Mouse (Mus musculus) brain, embryonic 14.5 days (tissue): ENCODE results near the gene 2610528A11Rik. TPM values are rescaled to one million over a fixed set of nuclear protein-coding genes. Genes with fewer than 3 reads are reported as not detected.

Source experiments
- DNase-seq: peaks from one replicate; pipeline ENCODE4 v3.0.0-alpha.2; 2011; ENCODE audit warnings: low read depth
- CTCF ChIP-seq: fragments of 200-500 bp; IDR thresholded peaks from 2 replicates; pipeline ENCODE4 v1.5.1; 2012; ENCODE audit warnings: inconsistent platforms, mild to moderate bottlenecking, moderate library complexity, borderline replicate concordance; ENCODE audit not compliant: insufficient read depth, insufficient read length; ENCODE audit errors: extremely low read depth
- POLR2A ChIP-seq: fragments of 200-500 bp; IDR thresholded peaks from 2 replicates; pipeline ENCODE4 v1.6.1; 2012; ENCODE audit warnings: mild to moderate bottlenecking, inconsistent platforms, borderline replicate concordance; ENCODE audit not compliant: poor library complexity, insufficient read depth, insufficient read length, severe bottlenecking; ENCODE audit errors: extremely low read depth
- polyA plus RNA-seq: library from polyadenylated mRNA; depleted of rRNA; stranded (reverse); fragments of >200 nt; gene quantifications from 2 replicates; pipeline ENCODE4 v1.2.3, GENCODE M21; 2012

2610528A11Rik gene
- polyA plus RNA-seq, 1 experiment: 0.31 TPM

DNA sequence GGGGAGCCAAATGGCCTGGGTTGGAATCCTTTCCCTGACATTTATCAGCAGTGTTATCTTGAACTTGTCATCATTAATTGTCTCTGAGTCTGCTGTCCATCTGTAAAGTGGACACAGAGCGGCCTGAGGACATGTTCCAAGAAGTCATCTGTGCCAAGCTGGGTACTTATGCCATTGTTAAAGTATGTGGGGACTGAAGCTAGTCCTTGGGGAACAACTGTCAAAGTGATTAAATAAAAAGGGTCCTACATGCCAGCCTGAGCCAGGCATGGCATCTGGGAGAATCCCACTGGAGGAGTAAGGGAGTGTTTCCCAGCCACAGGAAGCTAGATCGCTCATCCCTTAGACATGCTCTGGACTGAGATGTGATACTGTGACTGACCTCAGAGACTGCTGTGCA lies 3.4 kb downstream of the 2610528A11Rik start:
- TF ChIP-seq CTCF (no peak), POLR2A (no peak)
- no peak for DNase-seq

- DNase-seq: no peak
- TF ChIP-seq CTCF (no peak), POLR2A (no peak)
Measured at GRCm38 (mm10) chr14:37109975-37110374, 3.8 kb downstream of the 2610528A11Rik start.

GRCm38 (mm10) chr14:37109460-37109859 lies 4.4 kb downstream of the 2610528A11Rik start:
- TF ChIP-seq POLR2A (no peak), CTCF (no peak)
- DNase-seq: no peak

- peak; percentile 8 for DNase-seq
Measured at GRCm38 (mm10) chr14:37105846-37106245, 8.0 kb downstream of the 2610528A11Rik start.

GRCm38 (mm10) chr14:37104747-37105146 lies 9.1 kb downstream of the 2610528A11Rik start:
- peak; percentile 35 for DNase-seq
- TF ChIP-seq POLR2A: no peak
- no peak for TF ChIP-seq CTCF

More at GRCm38 (mm10) chr14:37105846-37106245, 8.0 kb downstream of the 2610528A11Rik start:
- no peak for TF ChIP-seq POLR2A
- TF ChIP-seq CTCF: no peak

DNA sequence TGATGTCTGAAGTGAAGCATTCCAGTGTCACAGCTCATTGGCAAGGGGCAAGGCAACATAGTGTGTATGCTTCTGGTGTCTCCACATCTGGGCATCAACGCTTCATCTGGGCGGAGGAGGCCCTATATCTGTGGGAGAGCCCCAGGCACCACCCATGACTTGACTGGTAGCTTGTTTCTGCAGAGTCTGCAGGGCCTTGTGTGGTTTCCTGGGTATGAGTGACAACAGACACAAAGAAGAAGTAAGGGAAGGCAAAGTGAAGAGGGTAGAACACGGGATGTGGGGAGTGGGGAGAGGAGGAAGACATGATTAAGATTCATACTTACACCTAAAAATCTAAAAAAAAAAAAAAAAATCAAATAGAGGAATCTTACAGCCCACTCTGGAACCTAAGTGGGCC lies 11.3 kb downstream of the 2610528A11Rik start:
- no peak for DNase-seq
- TF ChIP-seq POLR2A: no peak
- TF ChIP-seq CTCF: no peak

- TF ChIP-seq CTCF (no peak), POLR2A (no peak)
- no peak for DNase-seq
Measured at GRCm38 (mm10) chr14:37101531-37101930, 12.3 kb downstream of the 2610528A11Rik start.

DNA sequence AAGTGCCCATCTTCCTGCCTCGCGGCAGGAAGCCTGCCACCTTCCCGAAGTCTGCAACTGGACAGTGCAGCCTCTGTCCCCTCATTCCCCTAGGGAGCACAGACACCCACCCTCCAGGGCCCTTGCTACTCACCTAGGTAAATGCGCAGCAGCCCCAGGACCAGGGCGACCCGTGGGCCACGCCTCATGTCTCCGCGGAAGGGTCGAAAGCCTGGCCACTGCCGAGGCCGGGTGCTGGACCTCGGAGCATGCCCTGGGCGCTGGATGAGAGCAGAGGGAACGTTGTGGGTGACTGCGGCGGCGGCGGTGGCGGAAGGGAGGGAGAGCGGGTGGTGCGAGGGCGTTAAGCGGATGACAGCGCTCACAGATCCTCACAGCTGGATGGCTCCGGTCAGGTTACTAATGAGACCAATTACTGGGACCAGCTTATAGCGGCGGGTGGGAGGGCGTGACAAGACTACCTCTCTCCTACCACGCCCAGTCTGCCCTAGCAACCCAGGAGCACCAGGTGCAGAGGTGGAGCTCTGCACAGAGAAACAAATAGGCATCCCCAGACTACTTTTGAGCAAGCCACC lies 15.8 kb downstream of the 2610528A11Rik start, which contains the start of gene Cdhr1:
TSS of gene Cdhr1 (minus strand) at position 392 of the 575 bp plus-strand sequence.
- TF ChIP-seq POLR2A: no peak
- no peak for TF ChIP-seq CTCF
- DNase-seq: peak; percentile 69

- no peak for TF ChIP-seq CTCF
- TF ChIP-seq POLR2A: no peak
- DNase-seq: no peak
Measured at GRCm38 (mm10) chr14:37095556-37095955, 18.3 kb downstream of the 2610528A11Rik start.

DNA sequence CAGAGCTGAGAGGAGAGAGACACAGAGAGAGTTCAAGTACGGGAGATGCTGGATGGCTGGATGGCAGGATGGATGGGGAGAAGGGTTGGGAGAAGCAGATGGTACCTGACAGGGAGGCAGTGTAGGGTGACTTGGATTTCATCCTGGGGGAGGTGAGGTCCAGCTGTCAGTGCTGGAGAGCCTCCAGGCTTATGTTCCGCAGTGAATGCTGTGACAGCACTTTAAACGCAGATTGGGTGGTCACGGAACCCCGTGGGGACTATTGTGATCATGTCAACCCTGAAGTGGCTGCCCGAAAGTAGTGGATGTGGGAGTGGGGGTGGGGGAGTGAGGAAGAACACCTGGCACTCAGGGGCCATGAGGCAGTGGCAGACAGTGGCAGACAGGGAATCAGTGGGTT lies 19.4 kb downstream of the 2610528A11Rik start:
- TF ChIP-seq POLR2A (no peak), CTCF (no peak)
- DNase-seq: peak; percentile 24

GRCm38 (mm10) chr14:37083755-37084154 lies 30.1 kb downstream of the 2610528A11Rik start:
- no peak for TF ChIP-seq POLR2A
- no peak for TF ChIP-seq CTCF
- peak; percentile 9 for DNase-seq

DNA sequence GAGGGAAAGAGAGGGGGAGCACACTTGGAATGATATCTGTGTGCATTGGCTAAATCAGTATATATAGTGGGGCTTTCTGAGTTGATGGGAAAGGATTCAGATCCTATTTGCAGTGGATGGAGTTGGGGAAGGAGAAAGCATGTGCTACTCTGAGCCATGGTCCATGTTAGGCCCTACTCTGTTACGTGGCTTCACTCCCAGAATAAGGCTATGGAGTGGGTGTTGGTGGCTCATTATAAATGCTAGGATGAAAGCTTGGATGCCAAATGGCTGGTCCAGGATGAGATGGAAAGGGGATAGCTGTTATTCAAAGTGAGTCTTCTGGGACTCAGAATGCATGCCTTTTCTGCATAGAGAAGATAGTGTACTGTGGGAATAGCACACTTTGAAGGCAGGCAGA lies 33.1 kb downstream of the 2610528A11Rik start:
- no peak for DNase-seq
- TF ChIP-seq POLR2A (no peak), CTCF (no peak)

- TF ChIP-seq CTCF (no peak), POLR2A (no peak)
- DNase-seq: peak; percentile 38
Measured at GRCm38 (mm10) chr14:37068516-37068915, 45.3 kb downstream of the 2610528A11Rik start.

- TF ChIP-seq POLR2A: no peak
- no peak for DNase-seq
Measured at GRCm38 (mm10) chr14:37067629-37068028, 46.2 kb downstream of the 2610528A11Rik start, which contains the start of gene Lrit2. Gene Lrit2, plus strand, starts transcription at chr14:37067929.
